Mouse (Mus musculus): ENCODE measurements around the gene Rtn4r.

The Rtn4r gene

GRCm38 (mm10) chr16:18125131-18125530, 2.3 kb upstream of the Rtn4r start:
- DNase-seq: no peak

GRCm38 (mm10) chr16:18126211-18126610, 1.2 kb upstream of the Rtn4r start:
- DNase-seq: no peak

GRCm38 (mm10) chr16:18127871-18128563, 575 bp downstream of the Rtn4r start:
- DNase-seq: no peak

- no peak for DNase-seq
Observed at GRCm38 (mm10) chr16:18128564-18128935, 1.1 kb downstream of the Rtn4r start.

GRCm38 (mm10) chr16:18129413-18129812, 2.0 kb downstream of the Rtn4r start:
- DNase-seq: no peak

- DNase-seq: no peak
Observed at GRCm38 (mm10) chr16:18130288-18130687, 2.8 kb downstream of the Rtn4r start.

GRCm38 (mm10) chr16:18130705-18131104, 3.3 kb downstream of the Rtn4r start:
- no peak for DNase-seq

GRCm38 (mm10) chr16:18131245-18131939, 4.0 kb downstream of the Rtn4r start:
- DNase-seq: no peak

GRCm38 (mm10) chr16:18132026-18132425, 4.6 kb downstream of the Rtn4r start:
- DNase-seq: no peak

GRCm38 (mm10) chr16:18132575-18132974, 5.1 kb downstream of the Rtn4r start:
- no peak for DNase-seq

- DNase-seq: no peak
Observed at GRCm38 (mm10) chr16:18133133-18133920, 5.9 kb downstream of the Rtn4r start.

GRCm38 (mm10) chr16:18135196-18135595, 7.8 kb downstream of the Rtn4r start:
- DNase-seq: no peak

GRCm38 (mm10) chr16:18136015-18136414, 8.6 kb downstream of the Rtn4r start:
- DNase-seq: no peak

GRCm38 (mm10) chr16:18144201-18144600, 16.8 kb downstream of the Rtn4r start:
- no peak for DNase-seq

- DNase-seq: no peak
Observed at GRCm38 (mm10) chr16:18145341-18145867, 18.0 kb downstream of the Rtn4r start.

GRCm38 (mm10) chr16:18148208-18148876, 20.9 kb downstream of the Rtn4r start:
- DNase-seq: no peak

- no peak for DNase-seq
Observed at GRCm38 (mm10) chr16:18149205-18149604, 21.8 kb downstream of the Rtn4r start.

GRCm38 (mm10) chr16:18152189-18152588, 24.7 kb downstream of the Rtn4r start:
- no peak for DNase-seq

- no peak for DNase-seq
Observed at GRCm38 (mm10) chr16:18152769-18153445, 25.5 kb downstream of the Rtn4r start.

GRCm38 (mm10) chr16:18154521-18155171, 27.2 kb downstream of the Rtn4r start:
- no peak for DNase-seq

GRCm38 (mm10) chr16:18156579-18157350, 29.3 kb downstream of the Rtn4r start:
- no peak for DNase-seq

All from B cell, adult 2 months (primary cell).